Mouse (Mus musculus): ENCODE measurements at regions not wholly inside any gene's neighbourhood (a gene's known extent, or its start where the extent isn't known, plus 50 kb on each side); places are given as distances from the start of the nearest gene placed in this dataset.

- H3K27me3 ChIP-seq (ENCODE audit: insufficient read depth, low read length) = peaks cover 9% of the 10 kb centered on the region
- peaks cover 4% of the 10 kb centered on the region; the same call in 1 of the 2 replicates for H3K4me1 ChIP-seq (replicated peaks; ENCODE audit: low read depth, low read length)
- H3K36me3 ChIP-seq (ENCODE audit: insufficient read depth, low read length) = no peaks in the 10 kb centered on the region
- no peak overlapping the region for H3K4me3 ChIP-seq (replicated peaks; ENCODE audit: low read length)
- H3K9me3 ChIP-seq (ENCODE audit: low read length) = no peaks in the 10 kb centered on the region
- TF ChIP-seq POU5F1 (IDR thresholded peaks at IDR 0.05; ENCODE audit: borderline replicate concordance, low read length) (no peak), CTCF (conservative IDR thresholded peaks at IDR 0.05; ENCODE audit: low read length) (no peak), NANOG (IDR thresholded peaks at IDR 0.05; ENCODE audit: borderline replicate concordance, low read length) (no peak)
Observed at GRCm38 (mm10) chr11:32946481-32947001, 122.1 kb upstream of the Smim23 start.

GRCm38 (mm10) chr11:32945071-32945470 is 120.7 kb upstream of the Smim23 start:
- Histone ChIP-seq H3K4me1 (replicated peaks; ENCODE audit: low read depth, low read length) (peaks cover 5% of the 10 kb centered on the region; the same call in 1 of the 2 replicates), H3K9me3 (ENCODE audit: low read length) (no peaks in the 10 kb centered on the region), H3K4me3 (replicated peaks; ENCODE audit: low read length) (no peak overlapping the region), H3K27me3 (ENCODE audit: insufficient read depth, low read length) (peaks cover 12% of the 10 kb centered on the region), H3K36me3 (ENCODE audit: insufficient read depth, low read length) (no peaks in the 10 kb centered on the region)
- no peak for TF ChIP-seq POU5F1 (IDR thresholded peaks at IDR 0.05; ENCODE audit: borderline replicate concordance, low read length)
- no peak for TF ChIP-seq NANOG (IDR thresholded peaks at IDR 0.05; ENCODE audit: borderline replicate concordance, low read length)
- no peak for TF ChIP-seq CTCF (conservative IDR thresholded peaks at IDR 0.05; ENCODE audit: low read length)

GRCm38 (mm10) chr11:32941331-32942009 is 117.1 kb upstream of the Smim23 start:
- Histone ChIP-seq H3K27me3 (ENCODE audit: insufficient read depth, low read length) (peaks cover 15% of the 10 kb centered on the region; the same call in 1 of the 2 replicates), H3K4me1 (replicated peaks; ENCODE audit: low read depth, low read length) (peaks cover 18% of the 10 kb centered on the region), H3K9me3 (ENCODE audit: low read length) (no peaks in the 10 kb centered on the region), H3K4me3 (replicated peaks; ENCODE audit: low read length) (no peak overlapping the region), H3K36me3 (ENCODE audit: insufficient read depth, low read length) (no peaks in the 10 kb centered on the region)
- TF ChIP-seq POU5F1 (IDR thresholded peaks at IDR 0.05; ENCODE audit: borderline replicate concordance, low read length) = no peak
- TF ChIP-seq NANOG (IDR thresholded peaks at IDR 0.05; ENCODE audit: borderline replicate concordance, low read length) = no peak
- TF ChIP-seq CTCF (conservative IDR thresholded peaks at IDR 0.05; ENCODE audit: low read length) = no peak

- H3K36me3 ChIP-seq (ENCODE audit: insufficient read depth, low read length) = no peaks in the 10 kb centered on the region
- no peak overlapping the region for H3K4me3 ChIP-seq (replicated peaks; ENCODE audit: low read length)
- H3K9me3 ChIP-seq (ENCODE audit: low read length) = no peaks in the 10 kb centered on the region
- peaks cover 22% of the 10 kb centered on the region for H3K4me1 ChIP-seq (replicated peaks; ENCODE audit: low read depth, low read length)
- H3K27me3 ChIP-seq (ENCODE audit: insufficient read depth, low read length) = peaks cover 15% of the 10 kb centered on the region; the same call in 1 of the 2 replicates
- TF ChIP-seq CTCF (conservative IDR thresholded peaks at IDR 0.05; ENCODE audit: low read length) (no peak), POU5F1 (IDR thresholded peaks at IDR 0.05; ENCODE audit: borderline replicate concordance, low read length) (no peak), NANOG (IDR thresholded peaks at IDR 0.05; ENCODE audit: borderline replicate concordance, low read length) (no peak)
Observed at GRCm38 (mm10) chr11:32939102-32939501, 114.7 kb upstream of the Smim23 start.

- H3K27me3 ChIP-seq (ENCODE audit: insufficient read depth, low read length) = peaks cover 9% of the 10 kb centered on the region; the same call in 1 of the 2 replicates
- peaks cover 22% of the 10 kb centered on the region for H3K4me1 ChIP-seq (replicated peaks; ENCODE audit: low read depth, low read length)
- H3K36me3 ChIP-seq (ENCODE audit: insufficient read depth, low read length) = no peaks in the 10 kb centered on the region
- TF ChIP-seq POU5F1 (IDR thresholded peaks at IDR 0.05; ENCODE audit: borderline replicate concordance, low read length) (no peak), CTCF (conservative IDR thresholded peaks at IDR 0.05; ENCODE audit: low read length) (no peak), NANOG (IDR thresholded peaks at IDR 0.05; ENCODE audit: borderline replicate concordance, low read length) (no peak)
- H3K4me3 ChIP-seq (replicated peaks; ENCODE audit: low read length) = no peak overlapping the region
- H3K9me3 ChIP-seq (ENCODE audit: low read length) = peaks cover 6% of the 10 kb centered on the region; the same call in 1 of the 2 replicates
Observed at GRCm38 (mm10) chr11:32937167-32937566, 112.8 kb upstream of the Smim23 start.

- H3K4me1 ChIP-seq (replicated peaks; ENCODE audit: low read depth, low read length) = peaks cover 9% of the 10 kb centered on the region; the same call in 1 of the 2 replicates
- H3K27me3 ChIP-seq (ENCODE audit: insufficient read depth, low read length) = peaks cover 12% of the 10 kb centered on the region
- no peaks in the 10 kb centered on the region for H3K36me3 ChIP-seq (ENCODE audit: insufficient read depth, low read length)
- H3K4me3 ChIP-seq (replicated peaks; ENCODE audit: low read length) = no peak overlapping the region
- peaks cover 22% of the 10 kb centered on the region for H3K9me3 ChIP-seq (ENCODE audit: low read length)
- TF ChIP-seq NANOG (IDR thresholded peaks at IDR 0.05; ENCODE audit: borderline replicate concordance, low read length) (no peak), CTCF (conservative IDR thresholded peaks at IDR 0.05; ENCODE audit: low read length) (no peak), POU5F1 (IDR thresholded peaks at IDR 0.05; ENCODE audit: borderline replicate concordance, low read length) (no peak)
Observed at GRCm38 (mm10) chr11:32931928-32932327, 107.5 kb upstream of the Smim23 start.

GRCm38 (mm10) chr11:32931018-32931417 is 106.6 kb upstream of the Smim23 start:
- H3K36me3 ChIP-seq (ENCODE audit: insufficient read depth, low read length) = no peaks in the 10 kb centered on the region
- peaks cover 12% of the 10 kb centered on the region for H3K4me1 ChIP-seq (replicated peaks; ENCODE audit: low read depth, low read length)
- peak overlapping the region; percentile 37; the same call in 1 of the 2 replicates for H3K4me3 ChIP-seq (replicated peaks; ENCODE audit: low read length)
- TF ChIP-seq POU5F1 (IDR thresholded peaks at IDR 0.05; ENCODE audit: borderline replicate concordance, low read length) = no peak
- TF ChIP-seq NANOG (IDR thresholded peaks at IDR 0.05; ENCODE audit: borderline replicate concordance, low read length) = no peak
- TF ChIP-seq CTCF (conservative IDR thresholded peaks at IDR 0.05; ENCODE audit: low read length) = no peak
- peaks cover 19% of the 10 kb centered on the region for H3K27me3 ChIP-seq (ENCODE audit: insufficient read depth, low read length)
- H3K9me3 ChIP-seq (ENCODE audit: low read length) = peaks cover 22% of the 10 kb centered on the region

GRCm38 (mm10) chr11:32928837-32929236 is 104.4 kb upstream of the Smim23 start:
- no peak overlapping the region for H3K4me3 ChIP-seq (replicated peaks; ENCODE audit: low read length)
- peaks cover 18% of the 10 kb centered on the region for H3K4me1 ChIP-seq (replicated peaks; ENCODE audit: low read depth, low read length)
- no peak for TF ChIP-seq NANOG (IDR thresholded peaks at IDR 0.05; ENCODE audit: borderline replicate concordance, low read length)
- no peak for TF ChIP-seq CTCF (conservative IDR thresholded peaks at IDR 0.05; ENCODE audit: low read length)
- no peak for TF ChIP-seq POU5F1 (IDR thresholded peaks at IDR 0.05; ENCODE audit: borderline replicate concordance, low read length)
- peaks cover 35% of the 10 kb centered on the region for H3K27me3 ChIP-seq (ENCODE audit: insufficient read depth, low read length)
- H3K36me3 ChIP-seq (ENCODE audit: insufficient read depth, low read length) = no peaks in the 10 kb centered on the region
- peaks cover 22% of the 10 kb centered on the region for H3K9me3 ChIP-seq (ENCODE audit: low read length)
